Mouse (Mus musculus): ENCODE measurements around the gene Fam78b. TPM values are rescaled to one million over a fixed set of nuclear protein-coding genes. Genes with fewer than 3 reads are reported as not detected.

Gene Fam78b
- total RNA-seq, 1 experiment, result 0.98 TPM

DNA sequence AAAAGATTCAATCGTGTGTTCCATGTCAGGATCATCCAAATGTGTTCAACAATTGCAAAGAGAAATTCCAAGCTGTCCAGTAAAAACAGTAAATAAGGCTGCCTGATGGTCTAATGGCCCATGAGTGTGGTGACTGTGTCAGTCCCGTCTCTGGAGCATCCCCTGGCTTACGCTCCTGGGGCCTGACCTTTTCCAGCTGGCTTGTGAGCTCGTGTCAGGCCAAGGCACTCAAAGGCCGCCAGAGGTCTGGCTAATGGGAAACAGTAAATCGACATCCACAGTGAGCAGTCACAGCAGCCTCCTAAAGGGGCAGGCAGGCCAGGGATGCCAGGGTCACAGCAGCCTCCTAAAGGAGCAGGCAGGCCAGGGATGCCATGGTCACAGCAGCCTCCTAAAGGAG is 10.1 kb downstream of the Fam78b start:
- Histone ChIP-seq H3K9me3 (ENCODE audit: control insufficient read depth, insufficient read depth, low read depth, low read length) (no peaks in the 10 kb centered on the region), H3K36me3 (ENCODE audit: control insufficient read depth, insufficient read depth, low read length, poor library complexity, severe bottlenecking) (no peaks in the 10 kb centered on the region), H3K4me3 (ENCODE audit: insufficient read depth in 1 of 2, low read depth in 1 of 2, low read length in 2 of 2, poor library complexity in 1 of 2, severe bottlenecking in 1 of 2) (no peak overlapping the region), H3K9ac (ENCODE audit: insufficient read depth, low read depth, low read length, poor library complexity, severe bottlenecking) (no peak overlapping the region), H3K27ac (ENCODE audit: insufficient read depth, low read depth, low read length, poor library complexity, severe bottlenecking) (no peak overlapping the region), H3K4me1 (ENCODE audit: control insufficient read depth in 2 of 2, insufficient read depth in 2 of 2, low read length in 2 of 2, poor library complexity in 1 of 2) (no peaks in the 10 kb centered on the region; a peak in 2 of 4 replicates)
- TF ChIP-seq CHD2 (IDR thresholded peaks at IDR 0.05; ENCODE audit: low read depth, low read length) (no peak), MAFK (IDR thresholded peaks at IDR 0.05; ENCODE audit: insufficient read depth, low read depth, low read length) (no peak), HCFC1 (IDR thresholded peaks at IDR 0.05; ENCODE audit: borderline replicate concordance, insufficient read depth, low read length) (no peak), ZNF384 (IDR thresholded peaks at IDR 0.05; ENCODE audit: low read depth, low read length) (no peak), ZC3H11A (IDR thresholded peaks at IDR 0.05; ENCODE audit: borderline replicate concordance, low read depth, low read length) (no peak)
- DNase-seq (ENCODE audit: low read depth, low spot score), result no peak
- in situ Hi-C loops (cut with MboI; ENCODE audit: low sequenced_read_pairs in 2 of 2, unreplicated experiment in 2 of 2), result no loop called here

DNA sequence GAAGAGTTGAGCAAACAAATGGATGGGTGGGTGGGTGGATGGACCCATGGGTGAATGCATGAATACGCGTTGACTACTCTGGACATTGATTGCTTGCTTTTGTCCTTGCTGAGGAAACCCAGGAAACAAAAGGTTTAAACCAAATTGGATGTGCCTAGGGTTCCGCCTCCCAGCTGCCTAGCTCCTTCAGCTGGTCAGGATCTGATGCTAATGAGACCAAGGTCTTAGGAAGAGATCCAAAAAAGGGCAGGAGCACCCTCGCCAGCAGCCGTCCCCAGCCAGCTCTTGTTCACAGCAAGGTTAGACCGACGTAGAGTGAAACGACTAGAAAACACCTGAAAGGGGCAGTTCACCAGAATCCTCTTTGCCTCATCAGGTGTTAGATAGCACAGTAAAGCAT is 11.4 kb downstream of the Fam78b start:
- Histone ChIP-seq H3K9ac (ENCODE audit: insufficient read depth, low read depth, low read length, poor library complexity, severe bottlenecking) (no peak overlapping the region), H3K4me3 (ENCODE audit: insufficient read depth in 1 of 2, low read depth in 1 of 2, low read length in 2 of 2, poor library complexity in 1 of 2, severe bottlenecking in 1 of 2) (no peak overlapping the region), H3K36me3 (ENCODE audit: control insufficient read depth, insufficient read depth, low read length, poor library complexity, severe bottlenecking) (no peaks in the 10 kb centered on the region), H3K4me1 (ENCODE audit: control insufficient read depth in 2 of 2, insufficient read depth in 2 of 2, low read length in 2 of 2, poor library complexity in 1 of 2) (peaks cover 0 to 1% of the 10 kb centered on the region in 2 experiments; a peak in 2 of 4 replicates), H3K27ac (ENCODE audit: insufficient read depth, low read depth, low read length, poor library complexity, severe bottlenecking) (no peak overlapping the region), H3K9me3 (ENCODE audit: control insufficient read depth, insufficient read depth, low read depth, low read length) (no peaks in the 10 kb centered on the region)
- in situ Hi-C loops (cut with MboI; ENCODE audit: low sequenced_read_pairs in 2 of 2, unreplicated experiment in 2 of 2), result no loop called here
- no peak for TF ChIP-seq CHD2 (IDR thresholded peaks at IDR 0.05; ENCODE audit: low read depth, low read length)
- TF ChIP-seq MAFK (IDR thresholded peaks at IDR 0.05; ENCODE audit: insufficient read depth, low read depth, low read length), result no peak
- no peak for TF ChIP-seq ZC3H11A (IDR thresholded peaks at IDR 0.05; ENCODE audit: borderline replicate concordance, low read depth, low read length)
- no peak for TF ChIP-seq HCFC1 (IDR thresholded peaks at IDR 0.05; ENCODE audit: borderline replicate concordance, insufficient read depth, low read length)
- no peak for TF ChIP-seq ZNF384 (IDR thresholded peaks at IDR 0.05; ENCODE audit: low read depth, low read length)
- DNase-seq (ENCODE audit: low read depth, low spot score), result no peak

GRCm38 (mm10) chr1:167013234-167013864 is 12.1 kb downstream of the Fam78b start:
- no peaks in the 10 kb centered on the region for H3K9me3 ChIP-seq (ENCODE audit: control insufficient read depth, insufficient read depth, low read depth, low read length)
- TF ChIP-seq HCFC1 (IDR thresholded peaks at IDR 0.05; ENCODE audit: borderline replicate concordance, insufficient read depth, low read length) (no peak), MAFK (IDR thresholded peaks at IDR 0.05; ENCODE audit: insufficient read depth, low read depth, low read length) (no peak), CHD2 (IDR thresholded peaks at IDR 0.05; ENCODE audit: low read depth, low read length) (no peak), ZNF384 (IDR thresholded peaks at IDR 0.05; ENCODE audit: low read depth, low read length) (no peak), ZC3H11A (IDR thresholded peaks at IDR 0.05; ENCODE audit: borderline replicate concordance, low read depth, low read length) (no peak)
- in situ Hi-C loops (cut with MboI; ENCODE audit: low sequenced_read_pairs in 2 of 2, unreplicated experiment in 2 of 2), result no loop called here
- no peak overlapping the region for H3K9ac ChIP-seq (ENCODE audit: insufficient read depth, low read depth, low read length, poor library complexity, severe bottlenecking)
- no peaks in the 10 kb centered on the region for H3K36me3 ChIP-seq (ENCODE audit: control insufficient read depth, insufficient read depth, low read length, poor library complexity, severe bottlenecking)
- H3K27ac ChIP-seq (ENCODE audit: insufficient read depth, low read depth, low read length, poor library complexity, severe bottlenecking), result no peak overlapping the region
- H3K4me1 ChIP-seq (ENCODE audit: control insufficient read depth in 2 of 2, insufficient read depth in 2 of 2, low read length in 2 of 2, poor library complexity in 1 of 2), result peaks cover 0 to 1% of the 10 kb centered on the region in 2 experiments; a peak in 2 of 4 replicates
- no peak overlapping the region for H3K4me3 ChIP-seq (ENCODE audit: insufficient read depth in 1 of 2, low read depth in 1 of 2, low read length in 2 of 2, poor library complexity in 1 of 2, severe bottlenecking in 1 of 2)
- DNase-seq (ENCODE audit: low read depth, low spot score), result no peak

DNA sequence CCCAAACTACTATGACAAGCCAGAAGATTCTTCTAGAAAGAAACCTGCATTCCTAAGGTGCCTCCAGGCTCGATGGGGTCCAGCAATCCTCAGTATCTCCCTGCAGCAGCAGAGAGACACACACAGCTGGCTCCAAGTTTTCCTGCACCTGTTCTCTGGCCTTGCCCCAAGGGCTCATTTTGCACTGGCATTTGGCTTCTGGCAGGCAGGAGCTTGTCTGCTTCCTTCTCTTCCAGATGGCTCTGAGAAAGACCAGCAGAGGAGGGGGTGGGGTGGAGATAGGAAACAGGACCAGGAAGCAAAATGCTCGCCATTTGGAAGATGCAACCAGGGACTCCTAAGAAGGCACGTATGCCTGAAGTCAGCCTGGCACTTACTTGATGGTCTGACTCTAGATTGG is 15.1 kb downstream of the Fam78b start:
- DNase-seq (ENCODE audit: low read depth, low spot score), result no peak
- TF ChIP-seq CHD2 (IDR thresholded peaks at IDR 0.05; ENCODE audit: low read depth, low read length) (no peak), MAFK (IDR thresholded peaks at IDR 0.05; ENCODE audit: insufficient read depth, low read depth, low read length) (no peak), HCFC1 (IDR thresholded peaks at IDR 0.05; ENCODE audit: borderline replicate concordance, insufficient read depth, low read length) (no peak), ZC3H11A (IDR thresholded peaks at IDR 0.05; ENCODE audit: borderline replicate concordance, low read depth, low read length) (no peak), ZNF384 (IDR thresholded peaks at IDR 0.05; ENCODE audit: low read depth, low read length) (no peak)

More for the DNA sequence above, 15.1 kb downstream of the Fam78b start:
- 0 out of 4 replicates have a peak, but pooled peaks cover 0 to 1% of the 10 kb centered on the region in 2 experiments for H3K4me1 ChIP-seq (ENCODE audit: control insufficient read depth in 2 of 2, insufficient read depth in 2 of 2, low read length in 2 of 2, poor library complexity in 1 of 2)
- no peak overlapping the region for H3K27ac ChIP-seq (ENCODE audit: insufficient read depth, low read depth, low read length, poor library complexity, severe bottlenecking)
- H3K9me3 ChIP-seq (ENCODE audit: control insufficient read depth, insufficient read depth, low read depth, low read length), result no peaks in the 10 kb centered on the region
- H3K9ac ChIP-seq (ENCODE audit: insufficient read depth, low read depth, low read length, poor library complexity, severe bottlenecking), result no peak overlapping the region
- no peaks in the 10 kb centered on the region for H3K36me3 ChIP-seq (ENCODE audit: control insufficient read depth, insufficient read depth, low read length, poor library complexity, severe bottlenecking)
- in situ Hi-C loops (cut with MboI; ENCODE audit: low sequenced_read_pairs in 2 of 2, unreplicated experiment in 2 of 2), result no loop called here
- no peak overlapping the region for H3K4me3 ChIP-seq (ENCODE audit: insufficient read depth in 1 of 2, low read depth in 1 of 2, low read length in 2 of 2, poor library complexity in 1 of 2, severe bottlenecking in 1 of 2)
